Mouse (Mus musculus) lung, adult 18-20 months (tissue): ENCODE measurements around the gene Frs2.
A peak's percentile ranks its signal among the peaks of the same experiment; 100 is the strongest.
"Not testable (repeated sequence)": the region's sequence is repeated elsewhere in the genome, so short reads cannot be mapped to it uniquely, and the experiment has no call there.

Experiments
- DNase-seq, 2 experiments: peaks; one replicate each; pipeline ENCODE4 v3.0.0; 2022; ENCODE audit warnings: mixed read lengths in 2 of 2

The Frs2 gene

GRCm38 (mm10) chr10:117146421-117146820 lies 1.9 kb downstream of the Frs2 start:
- DNase-seq = no peak

- DNase-seq = peak; percentile 35 to 71
Measured at GRCm38 (mm10) chr10:117145546-117146265, 2.6 kb downstream of the Frs2 start.

- no peak for DNase-seq
Measured at GRCm38 (mm10) chr10:117144628-117145027, 3.7 kb downstream of the Frs2 start.

DNA sequence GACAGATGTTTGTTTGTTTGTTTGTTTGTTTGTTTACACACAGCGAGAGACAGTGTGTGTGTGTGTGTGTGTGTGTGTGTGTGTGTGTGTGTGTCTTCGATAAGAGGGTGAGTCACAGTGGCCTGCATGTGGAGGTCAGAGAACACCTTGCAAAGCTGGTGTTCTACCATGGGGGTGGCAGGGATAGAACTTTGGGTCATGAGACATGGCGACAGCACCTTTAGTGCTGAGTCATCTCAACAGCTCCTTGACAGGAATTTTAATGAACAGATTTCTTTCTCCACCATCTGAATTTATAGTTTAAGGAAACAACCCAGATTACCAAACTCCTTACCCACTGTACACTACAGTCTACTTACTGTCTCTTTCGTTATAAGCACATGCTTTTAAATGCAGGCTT lies 4.3 kb downstream of the Frs2 start:
- DNase-seq = no peak

DNA sequence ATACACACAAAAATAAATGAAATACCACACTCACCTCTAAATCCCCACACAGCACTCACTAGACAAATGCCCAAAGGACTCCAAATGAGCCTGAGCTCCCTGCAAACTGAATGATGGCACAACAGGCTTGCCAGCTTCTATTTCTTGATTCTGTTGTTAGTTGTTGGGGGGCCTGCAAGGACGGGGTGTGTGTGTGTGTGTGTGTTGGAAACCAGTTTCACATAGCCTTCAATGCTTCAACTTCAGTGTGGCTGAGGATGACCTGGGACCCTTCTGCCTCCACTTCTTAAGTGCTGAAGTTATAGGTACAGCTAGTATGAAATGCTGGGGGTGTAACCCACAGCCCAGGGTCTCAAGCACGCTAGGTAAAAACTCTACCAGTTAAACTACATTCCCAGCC lies 5.0 kb downstream of the Frs2 start:
- DNase-seq = no peak

DNA sequence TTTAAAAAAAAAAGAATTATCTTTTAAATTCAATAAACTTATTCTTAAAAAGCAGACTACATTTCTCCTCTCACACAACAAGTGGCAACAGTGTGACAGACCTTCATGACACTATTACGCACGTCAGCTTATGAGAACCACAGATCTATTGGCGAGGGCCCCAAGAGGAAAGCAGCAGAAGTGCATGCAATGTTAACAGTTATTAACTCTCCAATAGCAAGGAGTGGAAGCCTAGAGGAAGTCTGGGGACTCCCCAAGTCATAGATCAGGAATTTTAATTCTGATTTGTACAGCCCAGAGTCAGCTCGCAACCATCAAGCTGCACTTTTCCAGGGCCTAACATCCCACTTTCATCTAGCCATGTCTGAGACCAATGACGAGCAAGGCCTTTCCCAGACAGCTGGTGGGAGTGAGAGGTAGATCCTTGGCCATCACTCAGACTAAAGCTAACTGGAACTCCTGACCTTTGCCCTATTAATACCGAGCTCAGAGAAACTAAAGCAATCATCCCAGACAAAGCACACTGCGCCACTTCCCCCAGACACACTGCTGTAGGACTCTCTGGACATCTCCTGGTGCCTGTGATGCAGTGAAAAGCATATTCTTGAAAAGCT lies 6.3 kb downstream of the Frs2 start:
- DNase-seq = no peak

DNA sequence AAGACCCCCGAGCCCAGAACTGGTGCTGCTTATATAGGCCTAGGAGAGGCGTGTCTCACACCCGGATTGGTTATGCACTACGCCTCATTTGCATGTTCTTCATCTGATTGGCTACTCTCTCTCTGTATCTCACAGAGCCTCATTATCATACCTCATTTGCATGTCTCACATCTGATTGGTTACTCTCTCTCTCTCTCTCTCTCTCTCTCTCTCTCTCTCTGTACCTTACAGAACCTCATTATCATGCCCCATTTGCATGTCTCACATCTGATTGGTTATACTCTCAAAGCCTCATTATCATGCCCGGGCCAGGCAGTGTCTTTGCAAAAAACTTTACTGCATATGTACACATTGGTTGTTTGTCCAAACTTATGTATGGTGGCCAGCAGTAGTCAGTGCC lies 16.8 kb downstream of the Frs2 start:
- not testable (repeated sequence) for DNase-seq

DNA sequence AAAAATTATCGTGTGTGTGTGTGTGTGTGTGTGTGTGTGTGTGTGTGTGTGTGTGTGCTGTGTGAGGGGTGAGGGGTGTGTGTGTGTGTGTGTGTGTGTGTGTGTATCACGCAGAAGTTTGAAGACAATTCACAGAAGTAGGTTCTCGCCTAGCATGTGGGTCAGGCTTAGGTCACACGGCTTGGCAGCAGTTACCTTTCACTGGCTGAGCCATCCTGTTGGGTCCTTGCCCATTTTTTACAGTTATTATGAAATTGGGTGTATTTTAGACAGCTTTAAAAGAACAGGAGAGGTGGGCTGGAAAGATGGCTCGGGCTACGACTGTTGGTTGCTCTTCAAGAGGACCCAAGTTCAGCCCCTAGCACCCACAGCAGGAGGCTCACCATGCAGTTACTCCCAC lies 18.3 kb downstream of the Frs2 start:
- DNase-seq = peak; percentile 27 to 49

DNA sequence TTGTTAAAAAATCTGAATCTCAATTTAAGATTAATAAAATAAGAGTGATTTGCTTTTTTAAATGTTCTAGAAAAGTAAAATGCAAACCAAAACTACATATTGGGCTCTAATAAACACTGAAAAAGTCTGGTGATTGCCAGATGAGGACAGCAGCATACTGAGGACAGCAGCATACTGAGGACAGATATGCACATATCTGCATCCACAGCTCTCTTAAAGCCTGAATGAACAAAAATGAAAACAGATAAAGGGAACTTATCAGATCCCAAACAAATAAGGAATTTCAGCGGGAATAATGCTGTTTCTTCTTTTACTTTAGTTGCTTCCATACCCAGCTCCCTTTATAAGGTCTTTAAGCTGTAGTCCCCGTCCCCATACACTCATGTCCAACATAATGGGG lies 19.6 kb downstream of the Frs2 start:
- no peak for DNase-seq

GRCm38 (mm10) chr10:117127480-117127879 lies 20.9 kb downstream of the Frs2 start:
- DNase-seq = no peak

- peak in 1 of 2 experiments; percentile 39 for DNase-seq
Measured at GRCm38 (mm10) chr10:117126719-117127118, 21.6 kb downstream of the Frs2 start.

- DNase-seq = no peak
Measured at GRCm38 (mm10) chr10:117126233-117126632, 22.1 kb downstream of the Frs2 start.

GRCm38 (mm10) chr10:117121448-117121847 lies 26.9 kb downstream of the Frs2 start:
- DNase-seq = no peak

DNA sequence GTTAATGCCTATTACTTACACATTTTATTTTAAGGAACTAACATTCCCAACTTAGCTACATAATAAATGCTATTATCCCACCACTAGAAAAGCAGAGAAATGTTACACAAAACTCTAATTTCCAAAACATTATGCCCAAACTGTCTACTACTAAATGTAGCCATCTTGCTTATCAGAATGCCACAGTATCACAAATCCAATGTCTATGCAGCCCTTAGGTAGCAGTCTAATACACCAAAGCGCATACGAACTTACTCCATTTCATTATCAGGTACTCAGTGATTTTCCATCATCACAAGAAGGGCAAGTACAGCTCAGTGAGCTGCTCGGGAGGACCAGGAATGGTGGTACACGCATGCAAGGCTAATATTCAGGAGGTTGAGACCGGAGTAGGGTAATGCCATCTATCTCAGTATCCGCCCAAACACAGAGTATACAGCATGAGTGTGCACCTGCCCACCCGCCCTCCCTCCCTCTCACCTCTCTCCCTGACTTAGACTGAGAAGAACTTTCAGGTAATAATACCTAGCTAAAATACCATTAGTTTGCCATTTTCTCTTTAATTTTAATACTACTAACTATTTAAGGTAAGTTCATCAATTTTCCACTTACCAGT lies 28.2 kb downstream of the Frs2 start:
- DNase-seq = no peak

DNA sequence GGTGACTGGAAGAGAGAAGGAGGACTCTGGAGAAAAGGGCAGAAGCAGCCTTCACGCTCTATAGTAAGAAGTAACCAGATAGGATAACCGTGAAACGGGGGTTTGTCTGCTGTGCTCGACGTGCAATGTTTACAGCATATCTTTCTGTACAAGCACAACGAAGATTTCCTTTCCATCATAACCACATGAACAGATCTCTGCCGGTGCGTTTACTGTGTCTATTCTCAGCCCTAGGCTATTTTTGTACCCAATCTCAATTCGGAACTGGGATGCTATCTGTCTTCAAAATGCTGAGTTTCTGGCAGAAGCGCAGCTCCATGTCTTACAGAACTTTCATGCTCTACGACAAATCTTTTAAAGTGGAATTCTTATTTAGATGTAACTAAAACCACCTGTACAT lies 28.8 kb downstream of the Frs2 start:
- no peak for DNase-seq

DNA sequence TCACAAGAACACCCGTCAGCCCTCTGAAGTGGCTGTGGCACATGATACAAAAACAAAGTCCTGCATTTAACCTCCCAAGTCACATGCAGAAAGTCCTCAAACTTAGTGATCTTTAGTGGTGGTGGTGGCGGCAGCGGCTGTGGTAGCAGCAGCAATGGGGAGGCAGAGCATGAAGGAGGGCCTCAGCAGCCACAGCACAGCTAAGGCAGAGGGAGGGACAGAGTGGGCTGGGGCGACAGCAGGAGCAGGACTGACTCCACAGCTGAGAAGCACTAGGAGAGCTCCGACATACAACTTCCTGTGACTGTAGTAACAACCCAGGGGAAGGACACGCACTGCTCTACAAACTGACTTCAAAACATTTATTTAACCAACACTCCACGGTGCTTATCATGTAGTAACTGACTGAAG lies 29.9 kb downstream of the Frs2 start:
- no peak for DNase-seq

DNA sequence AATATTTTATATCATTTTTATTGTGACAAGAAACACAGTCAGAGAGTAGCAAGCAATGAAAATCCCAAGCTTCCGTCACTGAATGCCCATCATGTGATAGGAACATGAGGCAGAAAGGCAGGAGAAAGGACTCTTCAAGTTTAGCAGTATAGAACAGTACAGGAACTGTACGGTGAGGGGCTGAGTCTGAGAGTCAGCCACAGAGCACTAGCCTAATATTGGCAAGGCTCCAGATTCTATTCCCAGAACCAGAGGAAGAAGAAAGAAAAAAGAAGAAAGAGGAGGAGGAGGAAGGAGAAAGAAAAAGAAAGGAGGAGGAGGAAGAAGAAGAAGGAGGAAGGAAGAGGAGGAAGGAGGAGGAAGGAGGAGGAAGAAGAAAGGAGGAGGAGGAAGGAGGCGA lies 32.7 kb downstream of the Frs2 start:
- no peak for DNase-seq

DNA sequence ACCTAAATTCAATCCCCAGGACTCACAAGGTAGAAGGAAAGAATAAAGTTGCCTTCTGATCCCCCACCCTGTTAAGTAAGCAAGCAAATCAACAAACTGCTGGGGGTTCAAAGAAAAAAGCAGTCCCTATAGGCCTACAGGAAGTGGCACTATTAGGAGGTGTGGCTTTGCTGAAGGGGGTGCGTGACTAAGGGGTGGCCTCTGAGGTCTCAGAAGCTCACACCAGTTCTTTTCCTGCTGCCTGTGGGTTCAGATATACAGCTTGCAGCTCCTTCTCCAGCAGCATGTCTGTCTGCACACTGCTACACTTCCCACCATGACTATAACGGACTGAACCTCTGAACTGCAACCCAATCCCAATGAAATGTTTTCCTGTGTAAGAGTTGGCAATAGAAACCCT lies 35.8 kb downstream of the Frs2 start:
- no peak for DNase-seq

GRCm38 (mm10) chr10:117111455-117111854 lies 36.9 kb downstream of the Frs2 start:
- DNase-seq = no peak

GRCm38 (mm10) chr10:117110271-117110670 lies 38.1 kb downstream of the Frs2 start:
- DNase-seq = no peak

DNA sequence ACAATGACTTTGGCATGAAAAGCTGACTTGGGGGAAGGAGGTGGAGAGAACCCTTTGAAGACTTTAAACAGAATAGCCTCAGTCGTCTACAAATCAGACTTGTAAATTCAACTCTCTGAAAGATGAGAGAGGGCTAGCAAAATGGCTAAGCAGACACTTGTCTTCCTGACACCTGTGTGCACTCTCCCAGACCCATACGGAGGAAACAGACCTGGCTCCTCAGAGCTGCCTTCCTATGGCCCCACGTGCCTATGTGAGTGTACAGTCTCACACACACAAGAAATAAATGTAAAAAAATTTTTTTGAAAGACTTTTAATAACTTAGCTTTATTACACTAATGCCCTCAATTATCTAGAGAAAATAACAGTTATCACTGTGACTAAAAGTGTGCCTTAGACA lies 41.6 kb downstream of the Frs2 start:
- DNase-seq = no peak

DNA sequence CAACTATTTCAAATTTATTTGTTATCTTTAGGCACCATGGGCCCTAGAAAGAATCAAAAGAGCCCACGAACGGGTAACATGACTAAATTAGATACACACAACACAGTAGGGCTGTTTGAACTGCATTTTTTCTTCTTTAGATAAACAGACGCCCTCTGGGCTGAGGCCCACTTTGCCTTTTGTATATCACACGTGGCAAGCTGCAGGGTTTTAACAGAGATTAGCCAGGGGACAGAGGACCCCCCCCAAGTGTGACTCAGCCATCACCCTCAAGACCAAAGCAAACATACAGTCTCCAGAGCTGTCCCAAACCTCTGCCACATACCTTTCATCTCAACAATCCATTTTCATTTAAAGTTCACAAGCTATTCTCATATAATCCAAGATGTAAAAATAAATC lies 42.1 kb downstream of the Frs2 start:
- no peak for DNase-seq

- DNase-seq = no peak
Measured at GRCm38 (mm10) chr10:117105015-117105414, 43.3 kb downstream of the Frs2 start.

GRCm38 (mm10) chr10:117103854-117104598 lies 44.3 kb downstream of the Frs2 start:
- DNase-seq = no peak
